ENCODE assay signal across 18 mouse cellular contexts in the genomic region with DNA sequence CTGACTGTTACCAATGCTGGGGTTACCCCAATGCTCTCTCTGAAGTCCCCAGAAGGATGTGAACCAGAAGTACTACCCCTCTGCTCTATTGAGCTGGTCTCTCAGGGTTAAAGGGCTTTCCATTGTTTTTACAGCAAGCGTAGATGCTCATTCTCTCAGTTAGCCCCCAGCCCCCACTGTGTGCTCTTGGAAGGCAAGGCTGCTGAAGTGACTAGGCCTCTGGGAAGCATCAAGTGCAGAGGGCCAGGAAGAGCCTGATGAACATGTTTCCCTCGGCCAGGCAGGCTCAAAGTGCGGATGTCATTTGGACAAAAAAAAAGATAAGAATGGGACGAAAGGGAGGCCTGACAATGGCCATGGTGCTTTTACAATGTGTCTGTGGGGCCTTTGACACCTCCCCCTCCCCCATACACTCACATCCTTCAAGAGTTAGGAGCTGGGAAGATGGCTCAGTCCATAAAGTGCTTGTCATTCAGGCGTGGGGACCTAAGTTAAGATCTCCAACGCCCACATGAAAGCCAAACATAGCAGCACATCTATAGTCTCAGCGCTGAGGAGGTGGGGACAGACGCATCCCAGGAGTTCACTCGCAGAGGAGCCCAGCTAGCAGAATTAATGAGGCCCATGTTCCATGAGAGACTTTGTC.
DNase-seq lines count a peak whose midpoint lies in the region; ATAC-seq lines count a peak whose summit lies in the region.
"Had no signal": no experiment of that assay in that cellular context is flagged by ENCODE, and none has a peak within 500 bp of the region (broad histone marks: within the 10 kb centered on the region; RNA-seq: fewer than 3 reads in every experiment).

No protein-coding gene starts in this region.

- no peaks in the 10 kb centered on the region for H3K27me3 ChIP-seq in heart, embryonic 16.5 days (ENCODE audit: control insufficient read depth, insufficient read depth, low read length)
- H3K27me3 ChIP-seq: hindbrain, embryonic 15.5 days; limb, embryonic 13.5 days had no signal

- no peak overlapping the region for H3K4me3 ChIP-seq in heart, embryonic 16.5 days (ENCODE audit: low read length)
- H3K4me3 ChIP-seq: hindbrain, embryonic 15.5 days; limb, embryonic 13.5 days; megakaryocyte, embryonic 14.5 days had no signal

- H3K27ac ChIP-seq in heart, embryonic 16.5 days (ENCODE audit: low read length): peak overlapping the region; percentile 46
- H3K27ac ChIP-seq: hindbrain, embryonic 15.5 days; kidney, postnatal 0 days; limb, embryonic 13.5 days had no signal

- DNase-seq in frontal cortex, postnatal 25 days (ENCODE audit: low spot score in 2 of 2): no peak
- no peak for DNase-seq in heart, postnatal 4 days
- peak; percentile 82 for DNase-seq in right cerebral cortex, adult 18-20 months
- no peak for DNase-seq in right cerebral cortex, postnatal 14 days
- DNase-seq in right cerebral cortex, postnatal 36 days (ENCODE audit: low spot score in 2 of 2): peak; percentile 42 to 84
- no peak for DNase-seq in B cell, adult 2 months
- DNase-seq: adrenal gland, postnatal 25 days; cerebellum, adult 9-10 months; embryo, embryonic 11 days; retina, postnatal 1 day had no signal

- H3K36me3 ChIP-seq in heart, embryonic 16.5 days (ENCODE audit: control insufficient read depth, insufficient read depth): no peaks in the 10 kb centered on the region
- H3K36me3 ChIP-seq: hindbrain, embryonic 15.5 days; limb, embryonic 13.5 days had no signal

- 27% methylated on average over 9 of the region's 9 CpGs for WGBS in heart, embryonic 16.5 days

- H3K4me1 ChIP-seq in heart, embryonic 16.5 days (ENCODE audit: control insufficient read depth, insufficient read depth, low read length): peaks cover 27% of the 10 kb centered on the region
- H3K4me1 ChIP-seq: megakaryocyte, embryonic 14.5 days had no signal

- no peak overlapping the region for H3K9ac ChIP-seq in heart, embryonic 16.5 days (ENCODE audit: low read length)
- H3K9ac ChIP-seq: hindbrain, embryonic 15.5 days; limb, embryonic 13.5 days had no signal

- H3K4me2 ChIP-seq in heart, embryonic 16.5 days (ENCODE audit: low read depth, low read length): no peak overlapping the region
- H3K4me2 ChIP-seq: hindbrain, embryonic 15.5 days; limb, embryonic 13.5 days had no signal

- peak; percentile 90 for ATAC-seq in frontal cortex, adult (ENCODE audit: low TSS enrichment)
- peak; percentile 10; the same call in 1 of the 2 replicates for ATAC-seq in heart, embryonic 16.5 days (replicated peaks; ENCODE audit: extremely low read depth, insufficient read depth, low FRiP score)
- ATAC-seq: forebrain, embryonic 16.5 days; intestine, postnatal 0 days had no signal

- no peaks in the 10 kb centered on the region for H3K9me3 ChIP-seq in heart, embryonic 16.5 days (replicated peaks; ENCODE audit: control insufficient read depth, low read length)
- H3K9me3 ChIP-seq: hindbrain, embryonic 15.5 days; limb, embryonic 13.5 days; megakaryocyte, embryonic 14.5 days had no signal

Comparison
In these comparisons a context has a peak if more than half of its experiments do, and no peak if none do; other contexts are left out.
1. DNase-seq: peak in right cerebral cortex, adult 18-20 months (single experiment) and right cerebral cortex, postnatal 36 days (2 of 2); none in frontal cortex, postnatal 25 days (0 of 2), heart, postnatal 4 days (single experiment), right cerebral cortex, postnatal 14 days (single experiment) and B cell, adult 2 months (0 of 2).